Mouse (Mus musculus): ENCODE data around the gene Trmt5. TPM values are rescaled to one million over a fixed set of nuclear protein-coding genes. Genes with fewer than 3 reads are reported as not detected.

Trmt5 gene
- polyA plus RNA-seq, 1 experiment = 4.0 TPM

- 65% methylated on average over 8 of the region's 8 CpGs for WGBS
- peaks cover 3% of the 10 kb centered on the region; the same call in 1 of the 2 replicates for H3K4me1 ChIP-seq (ENCODE audit: control insufficient read depth, insufficient read depth, low read length)
- no peak for TF ChIP-seq POLR2A (IDR thresholded peaks at IDR 0.05; ENCODE audit: borderline replicate concordance, extremely low read depth, low read depth, low read length)
- no peak for TF ChIP-seq CTCF (IDR thresholded peaks at IDR 0.05; ENCODE audit: insufficient read depth, low read length)
- DNase-seq = peak; percentile 31
- H3K4me3 ChIP-seq (replicated peaks; ENCODE audit: extremely low read depth, low read depth, low read length) = no peak overlapping the region
Measured at GRCm38 (mm10) chr12:73324180-73324586, 37.7 kb upstream of the Trmt5 start.

DNA sequence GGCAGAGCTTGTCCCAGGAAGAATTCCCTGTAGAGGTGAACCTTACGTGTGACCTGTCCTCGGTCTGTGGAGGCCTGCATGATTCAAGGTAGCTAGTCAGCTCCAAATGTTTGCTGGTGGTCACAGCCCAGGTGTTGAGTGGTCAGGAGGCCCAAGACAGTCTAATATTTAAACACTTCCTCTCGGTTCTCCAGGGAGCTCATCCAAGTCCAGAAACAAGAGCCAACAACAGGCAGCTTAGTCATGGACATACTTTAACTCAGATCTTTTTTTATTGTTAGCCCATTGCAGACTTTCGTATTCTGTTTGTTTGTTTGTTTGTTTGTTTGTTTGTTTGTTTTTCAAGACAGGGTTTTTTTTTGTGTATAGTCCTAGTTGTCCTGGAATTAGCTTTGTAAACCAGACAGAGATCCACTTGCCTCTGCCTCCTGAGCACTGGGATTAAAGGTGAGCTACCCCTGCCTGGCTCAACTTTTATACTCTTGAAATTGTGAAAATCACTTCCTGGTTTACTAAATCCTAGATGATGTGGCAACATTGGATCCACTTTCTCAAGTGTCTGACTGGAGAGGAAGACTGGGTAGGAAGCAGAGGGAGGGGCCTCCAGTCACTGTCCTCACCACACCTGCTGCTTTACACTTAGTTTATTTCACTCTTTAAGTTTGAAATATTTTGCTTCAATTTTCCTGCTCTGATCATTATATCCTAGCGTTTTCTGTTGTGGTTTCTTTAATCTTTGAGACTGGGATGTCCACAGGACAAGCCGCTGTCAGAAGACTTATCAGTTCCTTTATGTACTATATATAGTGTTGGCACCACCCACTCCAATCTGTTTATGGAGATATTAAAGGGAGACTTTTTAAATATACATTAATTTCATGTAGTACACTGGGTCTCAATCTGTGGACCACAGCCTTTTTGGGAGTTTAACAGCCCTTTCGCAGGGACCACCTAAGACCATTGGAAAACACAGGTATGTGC, 31.5 kb upstream of the Trmt5 start:
- Histone ChIP-seq H3K4me1 (ENCODE audit: control insufficient read depth, insufficient read depth, low read length) (no peaks in the 10 kb centered on the region), H3K4me3 (replicated peaks; ENCODE audit: extremely low read depth, low read depth, low read length) (no peak overlapping the region)
- WGBS = 84% methylated on average over 7 of the region's 7 CpGs
- no peak for TF ChIP-seq POLR2A (IDR thresholded peaks at IDR 0.05; ENCODE audit: borderline replicate concordance, extremely low read depth, low read depth, low read length)
- TF ChIP-seq CTCF (IDR thresholded peaks at IDR 0.05; ENCODE audit: insufficient read depth, low read length) = no peak
- DNase-seq = no peak

DNA sequence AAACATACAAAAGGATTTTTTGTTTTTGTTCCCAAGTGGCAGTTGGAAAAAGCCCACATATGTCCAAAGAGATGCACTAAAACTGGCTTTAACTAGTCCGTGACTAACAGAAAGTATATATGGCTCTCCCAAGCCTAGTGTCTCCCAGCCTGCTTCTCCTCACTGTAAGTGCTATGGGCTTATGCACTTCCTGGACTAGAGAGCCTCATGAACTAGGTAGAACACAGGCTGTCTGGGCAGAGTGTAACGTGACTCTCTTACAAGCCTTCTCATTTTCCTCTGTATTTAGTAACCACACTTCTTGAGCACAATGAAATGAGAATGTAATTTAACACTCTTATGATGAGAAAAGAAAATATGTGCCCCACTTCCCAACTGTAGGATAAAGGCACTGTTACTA, 22.2 kb upstream of the Trmt5 start:
- 84% methylated on average over 2 of the region's 2 CpGs for WGBS
- TF ChIP-seq CTCF (IDR thresholded peaks at IDR 0.05; ENCODE audit: insufficient read depth, low read length) (no peak), POLR2A (IDR thresholded peaks at IDR 0.05; ENCODE audit: borderline replicate concordance, extremely low read depth, low read depth, low read length) (no peak)
- DNase-seq = no peak
- Histone ChIP-seq H3K4me3 (replicated peaks; ENCODE audit: extremely low read depth, low read depth, low read length) (no peak overlapping the region), H3K4me1 (ENCODE audit: control insufficient read depth, insufficient read depth, low read length) (no peaks in the 10 kb centered on the region)

DNA sequence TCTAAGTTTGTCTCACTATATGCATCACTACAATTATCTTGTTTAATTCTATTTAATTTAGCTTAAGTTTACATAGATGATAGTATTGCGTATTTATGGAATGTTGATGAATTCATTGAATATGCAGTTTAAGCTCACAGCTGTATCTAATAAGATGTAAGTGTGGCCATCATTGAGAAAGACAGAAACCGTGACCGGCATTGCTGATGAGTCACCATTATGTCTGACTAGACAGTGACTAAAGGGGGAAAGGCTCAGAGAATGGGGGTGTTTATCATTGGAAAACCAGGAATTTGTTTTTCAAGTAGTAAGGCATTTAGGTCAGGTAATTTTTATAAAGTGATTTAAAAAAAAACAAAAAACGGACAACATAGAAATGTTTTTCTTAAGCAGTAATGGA, 21.2 kb upstream of the Trmt5 start:
- no peak overlapping the region for H3K4me3 ChIP-seq (replicated peaks; ENCODE audit: extremely low read depth, low read depth, low read length)
- no peak for DNase-seq
- 88% methylated on average over 4 of the region's 4 CpGs for WGBS
- TF ChIP-seq CTCF (IDR thresholded peaks at IDR 0.05; ENCODE audit: insufficient read depth, low read length) (no peak), POLR2A (IDR thresholded peaks at IDR 0.05; ENCODE audit: borderline replicate concordance, extremely low read depth, low read depth, low read length) (no peak)
- H3K4me1 ChIP-seq (ENCODE audit: control insufficient read depth, insufficient read depth, low read length) = no peaks in the 10 kb centered on the region

- DNase-seq = no peak
- Histone ChIP-seq H3K4me3 (replicated peaks; ENCODE audit: extremely low read depth, low read depth, low read length) (no peak overlapping the region), H3K4me1 (ENCODE audit: control insufficient read depth, insufficient read depth, low read length) (no peaks in the 10 kb centered on the region)
- TF ChIP-seq CTCF (IDR thresholded peaks at IDR 0.05; ENCODE audit: insufficient read depth, low read length) (no peak), POLR2A (IDR thresholded peaks at IDR 0.05; ENCODE audit: borderline replicate concordance, extremely low read depth, low read depth, low read length) (no peak)
- 66% methylated on average over 4 of the region's 4 CpGs for WGBS
Measured at GRCm38 (mm10) chr12:73304636-73305035, 18.1 kb upstream of the Trmt5 start.

DNA sequence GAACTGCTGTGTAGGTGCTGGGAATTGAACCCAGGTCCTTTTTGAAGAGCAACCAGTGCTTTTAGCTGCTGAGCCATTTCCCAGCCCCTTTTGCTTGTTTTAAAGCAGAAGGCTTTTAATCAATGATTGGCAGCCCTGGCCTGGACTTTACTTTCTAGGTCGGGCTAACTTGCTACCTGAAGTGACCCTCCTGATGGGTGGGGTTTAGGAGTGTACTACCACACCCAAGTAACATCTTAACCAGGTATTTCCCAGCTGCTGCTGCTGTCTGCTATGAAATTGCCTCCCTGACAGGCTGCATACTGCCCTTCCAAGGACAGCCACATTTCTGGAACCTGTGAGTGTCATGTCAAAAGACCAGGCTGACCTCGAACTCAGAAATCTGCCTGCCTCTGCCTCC, 14.0 kb upstream of the Trmt5 start:
- TF ChIP-seq POLR2A (IDR thresholded peaks at IDR 0.05; ENCODE audit: borderline replicate concordance, extremely low read depth, low read depth, low read length) (no peak), CTCF (IDR thresholded peaks at IDR 0.05; ENCODE audit: insufficient read depth, low read length) (no peak)
- Histone ChIP-seq H3K4me3 (replicated peaks; ENCODE audit: extremely low read depth, low read depth, low read length) (no peak overlapping the region), H3K4me1 (ENCODE audit: control insufficient read depth, insufficient read depth, low read length) (no peaks in the 10 kb centered on the region)
- DNase-seq = no peak
- WGBS = 76% methylated on average over 2 of the region's 2 CpGs

DNA sequence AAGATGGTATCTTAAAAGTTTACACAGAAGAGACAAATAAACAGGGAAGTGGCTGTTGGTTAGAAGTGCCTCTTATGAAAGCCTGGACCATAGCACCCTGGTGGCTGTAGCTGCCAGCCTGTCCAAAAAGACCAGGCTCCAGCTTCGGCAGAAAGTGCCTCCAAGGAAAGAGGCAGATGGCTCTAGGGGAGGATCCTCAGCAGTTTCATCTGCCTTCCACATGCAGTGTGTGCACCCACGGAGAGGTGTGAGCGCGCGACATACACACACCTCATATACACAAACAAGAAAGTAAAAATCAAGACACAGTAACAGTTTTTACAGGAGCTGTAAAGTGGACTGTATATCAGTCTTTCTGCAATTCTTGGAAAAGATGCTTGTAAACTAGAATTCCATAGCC, 12.1 kb upstream of the Trmt5 start:
- WGBS = 91% methylated on average over 5 of the region's 5 CpGs
- TF ChIP-seq POLR2A (IDR thresholded peaks at IDR 0.05; ENCODE audit: borderline replicate concordance, extremely low read depth, low read depth, low read length) (no peak), CTCF (IDR thresholded peaks at IDR 0.05; ENCODE audit: insufficient read depth, low read length) (no peak)
- DNase-seq = no peak
- Histone ChIP-seq H3K4me1 (ENCODE audit: control insufficient read depth, insufficient read depth, low read length) (no peaks in the 10 kb centered on the region), H3K4me3 (replicated peaks; ENCODE audit: extremely low read depth, low read depth, low read length) (no peak overlapping the region)

GRCm38 (mm10) chr12:73295505-73296140, 9.1 kb upstream of the Trmt5 start:
- no peak for DNase-seq
- Histone ChIP-seq H3K4me3 (replicated peaks; ENCODE audit: extremely low read depth, low read depth, low read length) (no peak overlapping the region), H3K4me1 (ENCODE audit: control insufficient read depth, insufficient read depth, low read length) (no peaks in the 10 kb centered on the region)
- no peak for TF ChIP-seq CTCF (IDR thresholded peaks at IDR 0.05; ENCODE audit: insufficient read depth, low read length)
- no peak for TF ChIP-seq POLR2A (IDR thresholded peaks at IDR 0.05; ENCODE audit: borderline replicate concordance, extremely low read depth, low read depth, low read length)
- WGBS = 56% methylated on average over 11 of the region's 11 CpGs

- Histone ChIP-seq H3K4me3 (replicated peaks; ENCODE audit: extremely low read depth, low read depth, low read length) (no peak overlapping the region), H3K4me1 (ENCODE audit: control insufficient read depth, insufficient read depth, low read length) (no peaks in the 10 kb centered on the region)
- TF ChIP-seq CTCF (IDR thresholded peaks at IDR 0.05; ENCODE audit: insufficient read depth, low read length) = no peak
- TF ChIP-seq POLR2A (IDR thresholded peaks at IDR 0.05; ENCODE audit: borderline replicate concordance, extremely low read depth, low read depth, low read length) = no peak
- DNase-seq = no peak
Measured at GRCm38 (mm10) chr12:73294884-73295283, 8.4 kb upstream of the Trmt5 start.

Data from lung, adult 2 months (tissue).